Mouse (Mus musculus): ENCODE measurements at regions not wholly inside any gene's neighbourhood (a gene's known extent, or its start where the extent isn't known, plus 50 kb on each side); places are given as distances from the start of the nearest gene placed in this dataset.

DNA sequence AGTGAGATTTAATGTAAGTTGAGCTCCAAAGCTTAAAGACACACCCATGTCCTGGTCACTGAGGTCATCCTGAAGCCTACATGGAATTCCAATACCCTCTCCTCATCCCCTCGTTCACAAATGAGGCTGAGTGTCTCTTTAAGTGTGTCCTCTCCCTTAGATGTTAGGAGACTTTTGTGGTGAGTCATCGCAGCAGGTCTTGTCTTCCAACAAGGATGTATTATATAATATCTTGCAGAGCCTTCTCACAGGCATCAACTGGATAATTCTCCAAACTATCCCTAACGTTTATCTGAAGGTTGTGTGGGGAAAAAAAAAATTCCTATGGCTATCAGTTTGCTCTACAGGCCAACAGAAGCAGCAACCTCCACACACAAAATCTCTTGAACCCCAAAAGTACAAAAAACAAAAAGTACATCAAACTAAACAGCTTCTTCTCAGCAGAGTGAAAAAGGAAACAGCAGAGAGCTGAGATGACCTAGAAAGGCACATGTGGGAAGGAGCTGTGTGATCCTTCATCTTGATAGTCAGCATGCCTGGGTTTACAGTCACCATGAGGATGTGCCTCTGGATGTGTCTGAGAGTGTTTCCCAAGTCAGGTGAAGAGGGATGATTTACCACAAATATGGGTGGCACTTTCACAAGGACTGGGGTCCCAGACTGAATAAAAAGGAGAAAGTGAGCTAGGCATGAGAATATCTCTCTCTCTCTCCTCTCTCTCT, 56.4 kb upstream of the Gm47985 start:
- no peak for TF ChIP-seq CTCF (IDR thresholded peaks at IDR 0.05; ENCODE audit: extremely low read depth, insufficient read depth, low read length)
- TF ChIP-seq POLR2A (IDR thresholded peaks at IDR 0.05; ENCODE audit: extremely low read depth, insufficient read depth, low read length) = no peak

Data from cortical plate, adult 2 months (tissue).